Mouse (Mus musculus) lung, embryonic 15.5 days (tissue): ENCODE measurements at regions not wholly inside any gene's neighbourhood (a gene's known extent, or its start where the extent isn't known, plus 50 kb on each side); places are given as distances from the start of the nearest gene placed in this dataset.

Experiments
- ATAC-seq: fragments of 200-750 bp; cut with Nextera tagmentation; 2 replicates; pipeline ENCODE4 v1.8.0; 2017; ENCODE audit warnings: moderate number of reproducible peaks, borderline replicate concordance; ENCODE audit not compliant: low FRiP score, low TSS enrichment; ENCODE audit errors: extremely low read depth
- H3K27ac ChIP-seq: fragments of 300-500 bp; sonication (generic); 2 replicates; pipeline ENCODE4 v1.5.1; 2015; ENCODE audit warnings: moderate library complexity, mild to moderate bottlenecking, inconsistent platforms
- H3K27me3 ChIP-seq: fragments of 300-500 bp; sonication (generic); 2 replicates; pipeline ENCODE4 v1.6.1; 2015; ENCODE audit warnings: inconsistent platforms
- H3K36me3 ChIP-seq: fragments of 300-500 bp; sonication (generic); 2 replicates; pipeline ENCODE4 v1.6.1; 2015; ENCODE audit warnings: inconsistent platforms
- H3K4me1 ChIP-seq: fragments of 300-500 bp; sonication (generic); 2 replicates; pipeline ENCODE4 v1.6.1; 2015; ENCODE audit warnings: inconsistent platforms
- H3K4me2 ChIP-seq: fragments of 300-500 bp; sonication (generic); 2 replicates; pipeline ENCODE4 v1.6.1; 2015; ENCODE audit warnings: inconsistent platforms, mild to moderate bottlenecking, moderate library complexity
- H3K4me3 ChIP-seq: fragments of 300-500 bp; sonication (generic); 2 replicates; pipeline ENCODE4 v1.5.1; 2015; ENCODE audit warnings: mild to moderate bottlenecking, inconsistent platforms
- H3K9ac ChIP-seq: fragments of 300-500 bp; sonication (generic); 2 replicates; pipeline ENCODE4 v1.6.1; 2015; ENCODE audit warnings: inconsistent platforms
- H3K9me3 ChIP-seq: fragments of 300-500 bp; sonication (generic); 2 replicates; pipeline ENCODE4 v1.6.1; 2016; ENCODE audit warnings: inconsistent platforms
- WGBS: fragments of 180-500 bp; shearing (Covaris S2); methylation state at CpG from one replicate; pipeline ENCODE4 v1.1.7; 2015; 5-methylcytosine and 5-hydroxymethylcytosine counted together

- Histone ChIP-seq H3K4me1 (peaks cover 19% of the 10 kb centered on the region), H3K4me2 (no peak overlapping the region), H3K9me3 (no peaks in the 10 kb centered on the region), H3K4me3 (no peak overlapping the region), H3K27me3 (no peaks in the 10 kb centered on the region), H3K36me3 (no peaks in the 10 kb centered on the region), H3K27ac (no peak overlapping the region), H3K9ac (no peak overlapping the region)
- no peak for ATAC-seq
- 47% methylated on average over 7 of the region's 7 CpGs for WGBS
These were observed 303.8 kb upstream of the Zmiz1 start for GRCm38 (mm10) chr14:25155008-25155783.

GRCm38 (mm10) chr14:25156171-25156570 is 302.8 kb upstream of the Zmiz1 start:
- Histone ChIP-seq H3K4me3 (no peak overlapping the region), H3K9me3 (no peaks in the 10 kb centered on the region), H3K27ac (no peak overlapping the region), H3K36me3 (no peaks in the 10 kb centered on the region), H3K9ac (no peak overlapping the region), H3K27me3 (no peaks in the 10 kb centered on the region), H3K4me2 (no peak overlapping the region), H3K4me1 (peaks cover 19% of the 10 kb centered on the region)
- 25% methylated on average over 9 of the region's 9 CpGs for whole genome bisulfite sequencing
- no peak for ATAC-seq

GRCm38 (mm10) chr14:25161684-25162321 is 297.2 kb upstream of the Zmiz1 start:
- no peak overlapping the region for H3K27ac ChIP-seq
- ATAC-seq: no peak
- H3K4me3 ChIP-seq: no peak overlapping the region
- peaks cover 9% of the 10 kb centered on the region; the same call in 1 of the 2 replicates for H3K4me1 ChIP-seq
- H3K36me3 ChIP-seq: no peaks in the 10 kb centered on the region
- 73% methylated on average over 8 of the region's 8 CpGs for WGBS
- no peak overlapping the region for H3K4me2 ChIP-seq
- H3K9me3 ChIP-seq: no peaks in the 10 kb centered on the region
- no peak overlapping the region for H3K9ac ChIP-seq
- no peaks in the 10 kb centered on the region for H3K27me3 ChIP-seq

- Histone ChIP-seq H3K4me1 (peaks cover 18% of the 10 kb centered on the region), H3K4me2 (no peak overlapping the region), H3K27me3 (no peaks in the 10 kb centered on the region), H3K4me3 (no peak overlapping the region), H3K27ac (no peak overlapping the region), H3K9me3 (no peaks in the 10 kb centered on the region), H3K9ac (no peak overlapping the region), H3K36me3 (no peaks in the 10 kb centered on the region)
- no peak for ATAC-seq
- WGBS: 15% methylated on average over 1 of the region's 1 CpGs
These were observed 292.8 kb upstream of the Zmiz1 start for GRCm38 (mm10) chr14:25166217-25166616.

- no peak overlapping the region for H3K4me3 ChIP-seq
- no peak overlapping the region for H3K4me2 ChIP-seq
- H3K4me1 ChIP-seq: peaks cover 11% of the 10 kb centered on the region
- no peaks in the 10 kb centered on the region for H3K36me3 ChIP-seq
- no peak overlapping the region for H3K9ac ChIP-seq
- peak overlapping the region; percentile 1; the same call in 1 of the 2 replicates for H3K27ac ChIP-seq
- whole genome bisulfite sequencing: 20% methylated on average over 4 of the region's 4 CpGs
- no peaks in the 10 kb centered on the region for H3K27me3 ChIP-seq
- ATAC-seq: no peak
- no peaks in the 10 kb centered on the region for H3K9me3 ChIP-seq
These were observed 291.4 kb upstream of the Zmiz1 start for GRCm38 (mm10) chr14:25167604-25168003.

GRCm38 (mm10) chr14:25168310-25168709 is 290.7 kb upstream of the Zmiz1 start:
- no peak overlapping the region for H3K27ac ChIP-seq
- 60% methylated on average over 5 of the region's 5 CpGs for WGBS
- no peak for ATAC-seq
- H3K4me3 ChIP-seq: no peak overlapping the region
- H3K4me2 ChIP-seq: no peak overlapping the region
- H3K27me3 ChIP-seq: no peaks in the 10 kb centered on the region
- no peaks in the 10 kb centered on the region for H3K9me3 ChIP-seq
- peaks cover 11% of the 10 kb centered on the region for H3K4me1 ChIP-seq
- H3K36me3 ChIP-seq: no peaks in the 10 kb centered on the region
- H3K9ac ChIP-seq: no peak overlapping the region

- 22% methylated on average over 6 of the region's 6 CpGs for WGBS
- no peak overlapping the region for H3K9ac ChIP-seq
These were observed 285.7 kb upstream of the Zmiz1 start for GRCm38 (mm10) chr14:25173281-25173680.

GRCm38 (mm10) chr14:25173873-25174272 is 285.1 kb upstream of the Zmiz1 start:
- peaks cover 9% of the 10 kb centered on the region for H3K4me1 ChIP-seq
- whole genome bisulfite sequencing: 60% methylated on average over 6 of the region's 6 CpGs
- H3K9me3 ChIP-seq: no peaks in the 10 kb centered on the region
- no peak overlapping the region for H3K4me2 ChIP-seq
- no peak overlapping the region for H3K4me3 ChIP-seq
- no peak overlapping the region for H3K27ac ChIP-seq
- no peak for ATAC-seq
- H3K27me3 ChIP-seq: no peaks in the 10 kb centered on the region
- H3K9ac ChIP-seq: no peak overlapping the region
- H3K36me3 ChIP-seq: no peaks in the 10 kb centered on the region

More at GRCm38 (mm10) chr14:25173281-25173680, 285.7 kb upstream of the Zmiz1 start:
- Histone ChIP-seq H3K9me3 (no peaks in the 10 kb centered on the region), H3K27ac (no peak overlapping the region), H3K4me2 (no peak overlapping the region), H3K27me3 (no peaks in the 10 kb centered on the region), H3K4me1 (peaks cover 9% of the 10 kb centered on the region), H3K4me3 (no peak overlapping the region), H3K36me3 (no peaks in the 10 kb centered on the region)
- no peak for ATAC-seq

DNA sequence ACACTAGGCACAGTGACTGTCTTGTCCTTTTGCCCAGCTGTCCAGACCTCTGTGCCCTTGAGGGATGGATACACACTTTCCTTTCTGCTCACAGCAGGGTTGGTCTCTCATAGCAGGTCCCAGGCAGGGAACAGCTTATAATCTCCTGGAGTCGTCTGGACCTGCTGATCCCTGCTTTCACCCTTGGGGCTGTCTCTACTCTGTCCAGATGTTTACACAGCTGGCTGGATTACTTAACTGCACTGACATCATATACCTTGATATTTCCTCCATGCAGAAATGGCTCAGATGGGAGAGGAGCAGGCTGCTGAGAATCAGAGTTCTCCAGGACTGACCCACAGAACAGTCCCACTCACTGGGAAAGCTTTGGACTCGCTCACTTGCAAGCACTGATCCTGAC is 284.6 kb upstream of the Zmiz1 start:
- no peak for ATAC-seq
- Histone ChIP-seq H3K36me3 (no peaks in the 10 kb centered on the region), H3K4me3 (no peak overlapping the region), H3K4me1 (peaks cover 9% of the 10 kb centered on the region), H3K9me3 (no peaks in the 10 kb centered on the region), H3K9ac (no peak overlapping the region), H3K4me2 (no peak overlapping the region), H3K27me3 (peaks cover under 1% of the 10 kb centered on the region; the same call in 1 of the 2 replicates), H3K27ac (no peak overlapping the region)
- 42% methylated on average over 2 of the region's 2 CpGs for WGBS

DNA sequence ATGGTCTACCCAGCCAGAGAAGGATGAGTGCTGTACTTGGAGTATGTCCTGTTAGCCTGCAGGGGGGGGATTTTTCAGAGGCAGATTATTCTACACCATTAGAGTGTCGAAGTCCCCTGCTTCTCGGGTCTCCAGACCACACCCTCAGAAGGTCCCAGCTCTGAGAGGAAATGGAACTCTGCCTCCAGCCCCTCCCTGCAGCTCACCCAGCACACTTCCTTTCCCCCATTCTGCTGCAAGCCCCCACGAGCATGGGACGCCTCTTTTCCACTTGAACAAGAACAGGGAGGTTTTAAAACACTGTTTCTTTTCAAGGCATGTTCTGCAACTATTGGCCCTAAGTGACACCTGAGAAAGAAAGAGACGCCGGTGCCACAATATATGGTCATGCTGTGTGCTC is 282.8 kb upstream of the Zmiz1 start:
- 50% methylated on average over 6 of the region's 6 CpGs for WGBS
- H3K4me3 ChIP-seq: no peak overlapping the region
- H3K36me3 ChIP-seq: no peaks in the 10 kb centered on the region
- H3K9me3 ChIP-seq: no peaks in the 10 kb centered on the region
- H3K4me2 ChIP-seq: no peak overlapping the region
- peaks cover 9% of the 10 kb centered on the region for H3K4me1 ChIP-seq
- H3K27ac ChIP-seq: no peak overlapping the region
- ATAC-seq: no peak
- H3K9ac ChIP-seq: no peak overlapping the region
- H3K27me3 ChIP-seq: peaks cover 4% of the 10 kb centered on the region; the same call in 1 of the 2 replicates

- H3K27me3 ChIP-seq: peaks cover 4% of the 10 kb centered on the region; the same call in 1 of the 2 replicates
- no peaks in the 10 kb centered on the region for H3K4me1 ChIP-seq
- 72% methylated on average over 9 of the region's 9 CpGs for WGBS
- no peak overlapping the region for H3K27ac ChIP-seq
- no peaks in the 10 kb centered on the region for H3K36me3 ChIP-seq
- no peak for ATAC-seq
- H3K9me3 ChIP-seq: no peaks in the 10 kb centered on the region
- no peak overlapping the region for H3K4me3 ChIP-seq
- no peak overlapping the region for H3K4me2 ChIP-seq
- no peak overlapping the region for H3K9ac ChIP-seq
These were observed 278.9 kb upstream of the Zmiz1 start for GRCm38 (mm10) chr14:25180126-25180525.

DNA sequence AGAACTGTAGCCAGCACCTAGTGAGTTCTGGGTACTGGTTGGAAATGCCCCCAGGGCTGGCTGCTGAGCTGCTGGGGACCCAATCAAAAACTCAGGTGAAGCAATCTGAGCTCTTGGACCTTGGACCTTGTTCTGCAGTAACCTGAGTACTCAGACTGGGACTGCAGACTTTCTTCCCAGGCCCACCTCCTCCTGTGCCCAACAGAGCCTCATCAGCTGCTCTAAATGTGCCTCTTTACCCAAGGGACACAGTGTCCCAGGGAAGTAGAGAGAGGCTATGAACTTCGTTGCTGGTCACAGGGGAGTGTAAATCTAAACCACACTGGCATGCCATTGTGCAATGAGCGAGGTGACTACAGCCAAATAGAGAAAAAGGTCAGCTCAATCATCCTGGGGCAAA is 277.6 kb upstream of the Zmiz1 start:
- H3K9ac ChIP-seq: no peak overlapping the region
- no peaks in the 10 kb centered on the region for H3K9me3 ChIP-seq
- H3K27ac ChIP-seq: no peak overlapping the region
- H3K4me2 ChIP-seq: no peak overlapping the region
- H3K36me3 ChIP-seq: no peaks in the 10 kb centered on the region
- no peak for ATAC-seq
- 57% methylated on average over 2 of the region's 2 CpGs for whole genome bisulfite sequencing
- H3K4me1 ChIP-seq: peaks cover 11% of the 10 kb centered on the region
- peaks cover 4% of the 10 kb centered on the region; the same call in 1 of the 2 replicates for H3K27me3 ChIP-seq
- no peak overlapping the region for H3K4me3 ChIP-seq
